Mouse (Mus musculus): ENCODE results near the gene Hid1.
"Not testable (repeated sequence)": the region's sequence is repeated elsewhere in the genome, so short reads cannot be mapped to it uniquely, and the experiment has no call there.

Gene Hid1

DNA sequence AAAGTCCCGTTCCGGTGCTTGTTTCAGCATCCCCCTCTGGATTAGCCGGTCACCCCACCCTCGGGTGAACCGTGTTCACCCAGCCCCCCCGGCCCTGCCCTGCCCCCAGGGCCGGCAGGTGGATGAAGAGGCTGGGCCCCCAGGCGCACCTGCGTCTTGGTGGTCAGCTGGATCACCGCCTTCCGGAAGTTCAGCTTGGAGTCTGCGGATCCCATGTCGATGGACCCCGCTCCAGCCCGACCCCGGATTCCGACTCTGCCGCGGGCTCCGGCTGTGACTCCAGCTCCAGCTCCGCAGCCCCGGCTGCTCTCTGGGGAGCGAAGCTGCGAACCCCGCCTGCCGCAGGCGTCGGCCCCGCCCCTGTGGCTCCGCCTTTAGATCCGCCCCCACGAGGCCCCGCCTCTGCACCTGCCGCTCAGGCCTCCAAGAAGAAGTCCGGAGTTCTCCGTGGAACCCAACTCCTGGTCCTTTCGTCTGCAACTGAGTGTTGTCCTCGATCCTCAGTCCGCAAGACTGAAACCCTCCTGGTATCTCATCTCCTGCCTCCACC, at the start of gene Hid1:
Gene Hid1 (minus strand): TSS at position 362 of the 550 bp plus-strand sequence.
- DNase-seq = peak; percentile 87

DNA sequence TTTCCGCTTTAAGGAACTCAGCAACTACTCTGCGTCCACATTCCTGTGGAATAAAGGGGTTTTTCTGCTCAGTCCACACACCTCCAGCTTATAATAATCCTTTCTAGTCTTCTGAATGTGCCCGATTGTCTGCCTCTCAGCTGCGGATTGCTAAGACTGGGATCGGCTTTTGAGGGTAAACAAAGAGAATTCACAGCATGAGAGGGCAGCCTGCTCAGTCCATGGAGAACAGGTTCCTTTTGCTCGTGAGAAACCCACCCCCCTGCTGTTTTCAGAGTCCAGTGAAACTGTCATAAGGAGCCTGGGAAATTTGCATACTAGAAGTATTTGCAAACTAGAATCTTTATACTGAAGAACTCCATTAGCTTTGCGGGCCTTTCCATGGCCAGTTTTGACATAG, 42.0 kb upstream of the Hid1 start:
- no peak for DNase-seq

DNA sequence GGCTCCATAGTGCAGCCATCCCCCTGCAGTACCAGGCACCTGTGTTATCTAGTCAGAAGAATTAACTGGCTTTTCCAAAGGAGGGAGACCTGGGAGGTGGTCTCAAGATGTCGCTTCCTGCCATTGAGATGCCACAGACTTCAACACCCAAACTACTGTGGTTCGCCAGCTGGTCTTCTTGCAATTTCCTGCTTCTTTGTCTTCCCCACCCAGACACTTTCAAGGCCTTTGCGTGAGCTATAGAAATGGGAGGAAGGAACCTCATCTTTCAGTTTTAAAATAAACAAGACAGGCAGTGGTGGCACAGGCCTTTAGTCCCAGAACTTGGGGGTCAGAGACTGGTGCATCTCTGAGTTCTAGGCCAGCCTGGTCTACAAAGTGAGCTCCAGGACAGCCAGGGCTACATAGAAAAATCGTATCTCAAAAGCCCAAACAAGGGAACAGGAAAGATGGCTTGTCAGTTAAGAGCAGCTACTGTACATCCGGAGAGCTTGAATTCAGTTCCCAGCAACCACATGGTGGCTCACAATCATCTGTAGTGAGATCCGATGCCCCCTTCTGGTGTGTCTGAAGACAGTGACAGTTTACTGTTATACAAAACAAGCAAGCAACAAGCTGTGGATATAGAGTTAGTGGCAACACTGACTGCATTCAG, 40.8 kb upstream of the Hid1 start:
- DNase-seq = no peak

DNA sequence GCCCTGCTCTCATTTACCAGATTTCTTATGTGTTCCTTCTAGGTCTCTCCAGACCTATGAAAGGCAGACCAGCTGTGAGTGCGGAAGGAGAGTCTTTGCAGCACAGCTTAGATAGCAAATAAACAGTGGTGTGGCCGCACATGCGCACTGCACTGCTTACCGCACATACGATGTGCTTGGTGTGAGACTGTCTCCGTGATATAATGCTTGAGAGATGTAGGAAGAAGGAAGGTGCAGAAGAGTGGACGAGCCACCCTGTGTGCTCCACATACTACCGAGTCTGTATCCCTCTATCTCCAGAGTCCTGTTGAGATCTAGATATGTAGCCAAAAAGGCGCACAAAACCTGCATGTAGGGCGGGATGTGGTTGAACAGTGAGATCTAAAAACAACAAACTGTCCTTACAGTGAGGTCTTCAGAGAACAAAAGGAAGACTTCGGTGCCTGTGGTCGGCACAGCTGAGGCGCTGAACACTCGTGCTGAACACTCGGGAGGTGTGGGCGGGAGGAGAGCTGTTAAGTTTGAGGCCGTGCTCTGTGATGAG, 39.4 kb upstream of the Hid1 start:
- DNase-seq = no peak

DNA sequence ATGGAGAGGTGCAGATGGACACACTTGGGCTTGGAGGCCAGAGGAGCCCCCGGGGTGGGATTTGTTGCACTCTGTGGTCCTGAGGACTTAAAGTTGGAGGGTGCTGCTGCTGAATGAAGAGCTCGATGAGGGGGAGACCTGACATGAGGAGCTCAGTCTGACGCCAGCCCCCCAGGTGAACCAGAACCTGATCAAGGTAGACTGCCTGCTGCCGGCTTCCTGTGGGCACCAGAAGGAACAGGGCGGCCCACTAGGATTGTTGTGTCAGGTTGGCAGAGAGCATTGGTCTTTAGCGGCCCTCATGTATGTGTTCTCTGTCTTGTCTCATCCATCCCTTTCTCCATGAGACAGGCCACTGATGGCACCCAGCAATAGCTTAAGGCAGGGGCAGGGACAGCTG, 38.2 kb upstream of the Hid1 start:
- DNase-seq = no peak

DNA sequence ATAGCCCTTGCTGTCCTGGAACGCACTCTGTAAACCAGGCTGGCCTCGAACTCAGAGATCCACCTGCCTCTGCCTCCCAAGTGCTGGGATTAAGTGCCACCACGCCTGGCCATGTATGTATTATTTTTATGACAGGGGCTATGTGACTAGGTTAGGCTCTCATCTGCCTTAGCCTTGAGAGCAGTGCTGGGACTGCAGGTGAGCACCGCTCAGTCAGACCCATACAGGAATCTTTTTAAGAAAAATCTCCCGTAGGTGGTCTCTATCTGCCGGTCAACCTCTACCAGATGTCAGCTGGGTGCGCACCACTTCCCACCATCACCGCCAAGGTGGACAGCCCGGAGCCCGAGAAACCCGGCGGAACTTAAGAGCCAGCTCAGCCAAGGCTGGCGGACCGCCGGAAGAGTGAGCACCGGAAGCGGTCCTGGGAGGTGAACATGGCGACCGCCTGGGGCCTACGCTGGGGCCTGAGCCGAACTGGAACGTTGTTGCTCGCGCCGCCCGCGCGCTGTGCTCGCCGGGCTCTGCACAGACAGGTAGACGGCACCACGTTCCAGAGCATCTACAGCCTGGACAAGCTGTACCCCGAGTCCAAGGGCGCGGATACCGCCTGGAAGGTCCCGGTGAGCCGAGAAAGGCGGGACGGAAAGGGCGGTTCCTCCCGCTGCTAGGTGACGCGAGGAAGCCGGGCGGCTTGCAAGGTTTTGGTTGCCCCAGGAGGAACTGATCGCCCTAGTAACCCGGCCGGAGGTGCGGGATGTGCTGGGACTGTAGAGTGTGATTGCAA, 36.0 kb upstream of the Hid1 start, which contains the start of gene Mrpl58:
Gene Mrpl58 (plus strand): TSS at position 415 of the 787 bp plus-strand sequence.
- peak; percentile 91 for DNase-seq

DNA sequence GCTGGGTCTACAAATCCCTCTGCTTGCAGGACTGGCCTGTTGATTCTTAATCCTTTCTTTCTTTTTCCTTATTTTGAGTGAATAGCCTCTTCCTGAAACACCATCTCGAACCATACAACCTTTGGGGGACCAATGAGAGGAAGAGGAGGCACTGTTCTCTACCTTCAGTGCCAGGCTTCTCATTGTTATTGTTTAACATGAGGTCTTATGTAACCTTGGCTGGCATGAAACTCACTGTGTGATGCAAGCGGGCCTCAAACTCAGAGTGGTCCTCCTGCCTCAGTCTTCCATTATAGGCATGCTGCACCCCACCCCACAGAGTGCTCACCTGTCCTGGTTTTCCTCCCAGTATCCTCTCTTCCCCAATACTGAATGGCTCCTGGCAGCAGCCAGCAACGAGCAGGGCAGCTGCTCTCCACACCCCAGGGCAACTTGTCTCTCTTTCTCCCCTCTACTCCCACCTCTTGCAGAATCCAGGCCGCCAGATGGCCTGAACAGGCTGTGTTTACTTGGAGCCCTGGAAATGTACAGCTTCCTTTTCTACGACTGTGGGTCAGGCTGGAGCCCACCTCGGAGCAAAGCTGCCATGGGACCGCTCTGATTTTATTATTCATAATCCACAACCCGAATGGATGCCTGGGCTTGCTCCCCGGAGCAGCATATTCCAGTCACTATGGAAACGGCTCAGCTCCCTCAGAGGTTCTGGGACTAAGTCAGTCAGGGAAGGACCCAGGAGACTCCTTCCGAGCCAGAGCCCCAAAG, 33.3 kb upstream of the Hid1 start:
- DNase-seq = peak; percentile 70

DNA sequence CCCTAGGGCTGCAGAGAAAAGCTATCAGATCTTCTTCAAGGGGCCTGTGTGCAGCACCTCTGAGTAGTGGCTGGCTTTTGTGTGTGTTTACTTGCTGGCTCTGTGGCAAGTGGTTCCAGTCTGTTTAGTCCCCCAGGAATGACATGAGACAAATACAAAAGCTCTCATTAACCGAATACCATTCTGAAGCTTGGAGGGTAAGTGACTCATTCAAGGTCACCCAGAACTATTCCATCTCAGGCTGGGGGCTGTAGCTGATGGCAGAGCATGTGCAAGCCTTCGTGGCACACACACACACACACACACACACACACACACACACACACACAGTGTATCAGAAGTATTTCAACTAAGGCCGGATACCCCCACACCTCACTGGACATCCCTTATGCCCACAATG, 32.6 kb upstream of the Hid1 start:
- DNase-seq = no peak

DNA sequence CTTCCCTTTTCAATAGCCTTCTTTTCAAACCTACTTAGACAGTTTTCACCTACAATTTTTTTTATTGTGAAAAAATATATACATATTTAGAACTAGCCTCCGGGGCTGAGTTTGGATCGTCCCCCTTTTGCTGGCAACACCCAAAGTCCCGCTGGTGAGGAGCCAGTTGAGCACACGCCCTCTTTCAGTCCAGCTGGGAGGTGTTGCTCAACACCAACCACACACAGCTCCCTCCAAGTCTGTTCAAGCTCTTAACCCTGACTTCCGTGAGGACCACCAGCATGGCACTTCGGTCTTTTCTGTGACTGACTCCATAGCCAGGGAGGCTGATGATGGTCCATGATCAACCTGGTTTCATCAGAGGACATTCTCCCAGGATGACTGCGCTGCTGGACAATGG, 30.5 kb upstream of the Hid1 start:
- DNase-seq = no peak

DNA sequence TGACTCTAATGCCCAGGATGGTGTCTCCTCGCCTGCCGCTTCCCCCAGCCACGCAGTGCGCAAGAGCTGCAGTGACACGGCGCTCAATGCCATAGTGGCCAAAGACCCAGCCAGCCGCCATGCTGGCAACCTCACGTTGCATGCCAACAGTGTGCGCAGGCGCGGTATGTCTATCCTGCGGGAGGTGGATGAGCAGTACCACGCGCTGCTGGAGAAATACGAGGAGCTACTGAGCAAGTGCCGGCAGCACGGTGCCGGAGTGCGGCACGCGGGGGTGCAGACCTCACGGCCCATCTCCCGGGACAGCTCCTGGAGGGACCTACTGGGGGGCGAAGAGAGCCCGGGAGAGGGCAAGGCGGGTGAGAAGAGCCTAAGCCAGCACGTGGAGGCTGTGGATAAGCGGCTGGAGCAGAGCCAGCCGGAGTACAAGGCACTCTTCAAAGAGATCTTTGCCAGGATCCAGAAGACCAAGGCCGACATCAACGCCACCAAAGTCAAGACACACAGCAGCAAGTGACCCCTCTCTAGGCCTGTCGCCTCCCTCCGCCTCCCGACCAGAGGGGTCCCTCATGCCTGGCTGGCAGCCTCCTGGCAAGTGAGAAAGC, 26.3 kb upstream of the Hid1 start:
- DNase-seq = no peak

DNA sequence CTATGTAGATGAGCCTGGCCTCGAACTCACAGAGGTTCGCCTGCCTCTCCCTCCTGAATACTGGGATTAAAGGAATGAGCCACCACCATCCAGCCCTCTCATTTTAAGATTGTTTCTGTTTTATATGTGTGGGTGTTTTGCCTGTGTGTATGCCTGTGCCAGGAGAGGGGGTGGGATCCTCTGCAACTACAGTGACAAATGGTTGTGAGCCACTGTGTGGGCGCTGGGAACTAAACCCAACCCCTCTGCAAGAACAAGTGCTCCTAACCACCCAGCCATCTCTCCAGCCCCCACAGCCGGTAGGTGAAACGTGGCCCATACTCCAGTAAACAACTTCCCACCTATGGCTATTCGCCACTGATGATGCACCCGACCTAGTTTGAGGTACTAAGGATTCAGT, 23.8 kb upstream of the Hid1 start:
- no peak for DNase-seq

DNA sequence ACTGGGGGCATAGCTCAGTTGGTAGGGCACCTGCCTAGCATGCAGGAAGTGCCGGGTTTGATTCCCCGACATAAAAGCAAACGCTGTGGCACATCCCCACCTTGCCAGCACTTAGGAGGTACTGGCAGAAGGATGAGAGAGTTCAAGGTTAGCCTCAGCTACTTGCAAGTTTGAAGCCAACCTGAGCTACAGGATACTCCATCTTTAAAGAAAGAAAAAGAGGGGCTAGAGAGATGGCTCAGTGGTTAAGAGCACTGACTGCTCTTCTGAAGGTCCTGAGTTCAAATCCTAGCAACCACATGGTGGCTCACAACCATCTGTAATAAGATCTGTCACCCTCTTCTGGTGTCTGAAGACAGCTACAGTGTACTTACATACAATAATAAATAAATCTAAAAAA, 19.3 kb upstream of the Hid1 start:
- DNase-seq = not testable (repeated sequence)

DNA sequence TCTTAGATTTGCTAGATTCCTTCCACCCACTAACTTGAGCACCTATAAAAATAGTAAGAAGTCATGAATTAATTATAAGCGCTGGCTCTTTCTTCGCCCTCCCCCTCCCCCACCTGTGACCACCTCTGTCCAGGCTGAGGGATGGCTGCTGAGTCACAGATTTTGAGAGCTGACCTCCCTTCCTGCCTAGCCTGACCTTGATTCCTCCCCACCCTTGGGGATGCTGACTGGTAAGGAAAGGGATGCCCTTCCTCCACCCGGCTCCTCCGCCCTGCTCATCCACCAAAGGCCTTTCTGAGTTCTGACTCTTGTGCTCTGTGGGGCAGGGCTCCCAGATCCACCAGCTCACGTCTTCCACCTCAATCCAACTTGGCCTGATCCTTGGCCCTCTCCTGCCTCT, 17.0 kb upstream of the Hid1 start:
- no peak for DNase-seq

DNA sequence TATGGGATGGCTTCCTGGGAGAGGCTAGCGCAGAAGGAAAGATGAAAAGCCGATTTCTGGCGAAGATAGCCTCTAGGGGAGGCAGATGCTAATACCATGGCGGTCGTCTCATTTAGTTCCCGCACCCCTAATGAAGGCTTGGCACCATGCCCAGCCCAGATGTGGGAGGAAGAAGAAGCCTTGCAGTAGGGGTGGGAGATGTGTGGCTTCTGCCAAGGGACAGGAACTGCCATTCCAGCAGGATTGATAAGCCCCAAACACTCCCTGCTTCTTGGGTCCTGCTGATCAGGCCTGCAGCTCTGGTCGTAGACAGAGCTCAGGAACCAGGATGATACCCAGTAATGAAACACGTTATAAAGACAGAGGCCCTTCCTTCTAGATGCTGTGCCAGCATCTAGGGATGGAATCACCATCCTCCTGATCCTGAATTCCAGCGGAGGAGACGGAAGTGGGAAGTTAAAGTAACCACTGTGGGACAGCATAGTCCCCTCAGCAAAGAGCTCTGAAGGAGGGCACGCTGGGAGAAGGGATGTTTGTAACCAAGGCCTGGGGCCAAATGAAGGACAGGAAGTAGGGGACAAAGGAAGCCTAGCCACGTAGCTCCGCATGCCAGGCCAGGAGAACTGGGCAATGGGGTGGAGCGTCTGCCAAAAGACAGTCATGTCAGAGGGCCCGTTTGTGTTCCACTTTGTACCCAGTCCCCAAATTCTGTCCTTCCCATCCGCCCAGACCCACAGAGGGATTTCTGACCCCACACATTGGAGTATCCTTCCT, 16.3 kb upstream of the Hid1 start:
- peak; percentile 83 for DNase-seq

DNA sequence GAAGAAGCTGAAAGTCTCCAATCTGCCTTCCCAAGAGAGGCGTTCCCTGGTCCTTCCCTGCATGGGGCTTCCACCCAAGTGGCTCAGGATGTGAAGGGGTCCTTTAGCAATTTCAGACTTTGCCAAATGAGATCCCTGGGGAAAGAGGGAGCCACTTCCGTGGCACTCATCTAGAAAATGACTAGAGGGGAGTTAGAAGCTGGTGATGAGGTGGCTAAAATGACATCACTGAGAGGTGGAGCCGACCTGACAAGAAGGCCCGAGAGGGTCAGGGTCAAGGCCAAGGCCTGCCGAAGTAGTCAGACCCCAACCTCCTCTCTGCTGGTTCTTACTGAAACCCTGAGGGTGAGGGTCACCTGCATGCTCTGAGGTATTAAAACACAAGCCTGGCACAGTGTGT, 15.3 kb upstream of the Hid1 start:
- peak; percentile 21 for DNase-seq

DNA sequence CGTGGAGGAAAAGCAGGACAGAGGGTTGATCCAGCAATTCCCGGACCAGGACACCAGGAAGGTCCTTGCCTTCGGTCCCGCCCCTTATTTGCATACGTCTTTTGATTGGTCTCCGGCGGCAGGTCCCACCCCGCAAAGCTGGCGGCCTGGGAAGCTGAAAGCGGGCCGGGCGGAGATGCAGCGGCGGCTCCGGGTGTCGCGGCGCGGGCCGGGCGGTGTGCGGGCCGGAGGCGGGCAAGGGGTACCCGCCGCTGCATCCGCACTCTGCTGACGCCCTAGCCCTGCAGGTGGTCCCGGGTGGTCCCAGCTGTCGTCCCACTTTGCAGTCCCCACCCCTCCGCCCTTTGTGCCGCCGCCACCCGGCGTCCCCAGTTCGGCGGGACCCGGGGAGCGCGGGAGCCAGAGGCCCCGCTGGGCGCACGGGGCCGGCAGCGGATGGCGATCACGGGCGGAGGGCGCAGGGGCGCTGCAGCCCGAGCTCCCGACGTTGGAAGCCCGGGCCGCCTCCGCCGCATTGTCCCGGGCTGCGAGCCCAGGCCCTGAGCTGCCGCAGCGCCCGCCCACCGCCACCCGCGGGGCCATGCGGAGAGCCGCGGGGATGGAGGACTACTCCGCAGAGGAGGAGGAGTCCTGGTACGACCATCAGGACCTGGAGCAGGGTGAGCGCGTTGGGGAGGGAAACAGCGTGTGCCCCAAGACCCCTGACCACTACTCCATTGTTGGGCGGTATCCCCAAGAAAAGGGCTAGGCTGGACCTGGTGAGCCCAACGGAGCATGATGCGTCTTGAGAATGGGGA, 14.4 kb upstream of the Hid1 start, which contains the start of gene Cdr2l:
Gene Cdr2l (plus strand): TSS at position 174 of the 797 bp plus-strand sequence.
- DNase-seq = peak; percentile 97

DNA sequence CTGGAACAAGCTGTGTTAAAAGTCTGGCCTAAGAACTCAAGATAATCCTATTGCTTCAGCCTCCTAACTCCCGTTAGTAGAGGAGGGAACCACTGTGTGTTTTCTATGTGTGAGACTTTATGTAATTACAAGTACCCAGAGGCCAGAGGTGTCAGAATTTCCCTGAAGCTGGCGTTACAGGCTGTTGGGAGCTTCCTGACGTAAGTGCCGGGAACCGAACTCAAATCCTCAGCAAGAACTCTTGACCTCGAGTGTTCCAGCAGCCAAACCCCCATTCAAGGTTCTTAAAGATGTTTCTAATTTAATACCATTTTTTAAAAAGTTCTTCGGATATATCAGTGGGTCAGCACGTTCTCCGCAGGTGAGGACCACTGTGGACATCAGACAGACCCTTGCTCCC, 13.7 kb upstream of the Hid1 start:
- DNase-seq = no peak

DNA sequence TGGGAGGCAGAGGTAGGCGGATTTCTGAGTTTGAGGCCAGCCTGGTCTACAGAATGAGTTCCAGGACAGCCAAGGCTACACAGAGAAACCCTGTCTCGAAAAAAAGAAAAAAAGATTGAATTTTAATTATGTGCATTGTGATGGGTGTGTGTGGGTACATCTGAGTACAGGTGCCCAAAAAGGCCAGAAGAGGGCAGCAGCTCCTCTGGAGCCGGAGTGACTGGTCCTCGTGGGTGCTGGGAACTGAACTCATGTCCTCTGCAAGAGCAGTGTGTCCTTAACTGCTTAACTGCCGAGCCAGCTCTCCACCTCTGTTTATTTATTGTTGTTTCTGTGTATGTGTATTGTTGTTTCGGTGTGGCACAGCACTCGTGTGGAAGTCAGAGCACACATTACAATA, 10.3 kb upstream of the Hid1 start:
- DNase-seq = no peak

DNA sequence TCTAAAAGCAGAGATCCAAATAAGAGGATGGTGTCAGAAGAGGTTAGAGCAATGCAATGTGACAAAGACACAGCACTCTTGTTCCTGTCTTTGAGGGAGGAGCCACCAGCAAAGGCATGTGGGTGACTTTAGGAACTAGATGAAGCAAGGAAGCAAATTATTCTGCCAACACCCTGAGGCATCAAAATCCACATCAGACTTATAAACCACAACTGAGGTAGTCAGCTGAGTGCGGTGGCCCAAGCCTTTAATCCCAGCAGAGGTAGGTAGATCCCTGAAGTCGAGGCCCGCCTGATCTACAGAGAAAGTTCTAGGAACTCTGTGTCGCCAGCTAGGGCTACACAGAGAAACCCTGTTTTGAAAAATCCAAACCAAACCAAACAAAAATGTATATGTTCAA, 9.7 kb upstream of the Hid1 start:
- DNase-seq = no peak

DNA sequence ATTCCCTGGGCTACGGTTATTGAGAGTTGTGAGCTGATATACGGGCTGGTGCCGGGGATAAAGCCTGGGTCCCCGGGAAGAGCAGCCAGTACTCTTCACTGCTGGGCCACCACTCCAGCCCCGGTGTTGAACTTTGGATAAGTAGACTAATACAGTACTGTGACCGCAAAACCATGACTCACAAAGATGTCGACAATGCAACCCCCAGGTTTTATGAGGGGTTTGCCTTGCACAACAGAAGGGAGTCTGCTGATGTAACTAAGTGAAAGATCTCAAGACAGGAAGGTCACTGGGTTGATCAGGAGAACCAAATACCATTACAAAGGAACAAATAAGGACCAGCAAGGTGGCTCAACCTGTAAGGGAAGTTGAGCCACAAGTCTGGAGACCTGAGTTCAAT, 9.2 kb upstream of the Hid1 start:
- no peak for DNase-seq
